Mouse (Mus musculus): ENCODE data around the gene Abca3. TPM values are rescaled to one million over a fixed set of nuclear protein-coding genes. Genes with fewer than 3 reads are reported as not detected.

The Abca3 gene
- polyA plus RNA-seq, 1 experiment from 2014 or later, result 35.0 TPM

DNA sequence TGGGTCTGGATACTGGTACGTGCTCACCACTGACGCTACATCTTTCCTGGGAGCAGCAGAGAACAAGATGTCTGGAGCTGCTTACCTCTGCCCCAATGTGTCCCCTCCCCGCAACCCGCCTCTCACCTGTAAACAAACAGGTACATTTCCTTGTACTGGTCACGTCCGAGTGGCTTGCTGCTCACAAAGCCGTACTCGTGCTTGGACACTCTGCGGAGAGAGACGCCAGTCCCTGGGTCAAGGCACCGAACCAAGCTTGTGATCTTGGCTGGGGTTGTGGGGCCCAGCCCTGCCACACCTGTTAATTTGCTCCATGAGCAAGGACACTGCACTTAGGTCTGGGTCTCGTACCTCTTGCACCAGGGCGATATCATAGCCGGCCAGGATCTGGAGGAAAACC is 90.4 kb downstream of the Abca3 start:
- no peak overlapping the region for H3K27ac ChIP-seq (ENCODE audit: low read length)
- 93% methylated on average over 14 of the region's 14 CpGs for WGBS
- H3K4me1 ChIP-seq (ENCODE audit: control insufficient read depth, insufficient read depth, low read length), result no peaks in the 10 kb centered on the region
- no peak for ATAC-seq
- H3K4me2 ChIP-seq (ENCODE audit: low read length), result no peak overlapping the region
- H3K4me3 ChIP-seq (ENCODE audit: low read depth, low read length), result no peak overlapping the region
- peaks cover 52% of the 10 kb centered on the region for H3K36me3 ChIP-seq (ENCODE audit: control insufficient read depth, insufficient read depth, low read length)
- no peaks in the 10 kb centered on the region for H3K27me3 ChIP-seq (ENCODE audit: control insufficient read depth, insufficient read depth, low read depth, low read length)
- no peak overlapping the region for H3K9ac ChIP-seq (ENCODE audit: low read depth, low read length)
- H3K9me3 ChIP-seq (replicated peaks; ENCODE audit: control insufficient read depth, low read length, poor library complexity, severe bottlenecking), result no peaks in the 10 kb centered on the region

DNA sequence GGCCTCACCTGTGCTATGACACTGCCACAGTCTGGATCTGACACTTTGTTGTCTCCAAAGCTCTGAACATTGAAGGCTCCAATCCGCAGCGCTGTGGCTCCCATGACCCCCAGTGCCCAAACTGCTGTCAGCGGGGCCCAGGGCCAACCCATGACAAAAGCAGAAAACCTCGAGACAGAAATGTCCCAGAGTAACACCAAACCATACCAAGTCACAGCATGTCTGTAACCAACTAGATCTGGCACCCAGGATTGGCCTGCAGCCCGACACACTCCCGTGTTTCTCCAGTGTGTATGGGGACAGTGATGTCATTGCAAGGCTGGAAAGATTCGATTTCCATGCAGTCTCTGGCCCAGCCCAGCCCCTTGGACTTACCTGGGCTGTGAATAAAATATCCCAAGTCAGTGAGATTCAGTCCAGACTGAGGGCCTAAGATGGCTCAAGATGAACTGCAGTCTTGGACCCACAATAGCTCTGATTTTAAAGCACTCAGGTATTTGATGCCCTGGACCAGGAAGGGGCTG is 90.9 kb downstream of the Abca3 start, which contains the start of gene Dnase1l2:
Gene Dnase1l2, minus strand, starts transcription at position 474 of the 524 bp plus-strand sequence.
- no peak for ATAC-seq
- Histone ChIP-seq H3K9me3 (replicated peaks; ENCODE audit: control insufficient read depth, low read length, poor library complexity, severe bottlenecking) (no peaks in the 10 kb centered on the region), H3K27me3 (ENCODE audit: control insufficient read depth, insufficient read depth, low read depth, low read length) (no peaks in the 10 kb centered on the region), H3K4me2 (ENCODE audit: low read length) (no peak within 1 kb of the TSS), H3K4me1 (ENCODE audit: control insufficient read depth, insufficient read depth, low read length) (no peaks in the 10 kb centered on the region), H3K9ac (ENCODE audit: low read depth, low read length) (no peak within 1 kb of the TSS), H3K36me3 (ENCODE audit: control insufficient read depth, insufficient read depth, low read length) (peaks cover 56% of the 10 kb centered on the region), H3K27ac (ENCODE audit: low read length) (no peak within 1 kb of the TSS), H3K4me3 (ENCODE audit: low read depth, low read length) (no peak within 1 kb of the TSS)
- 82% methylated on average over 7 of the region's 7 CpGs for WGBS

GRCm38 (mm10) chr17:24443409-24443808 is 91.7 kb downstream of the Abca3 start:
- Histone ChIP-seq H3K27ac (ENCODE audit: low read length) (no peak overlapping the region), H3K9me3 (replicated peaks; ENCODE audit: control insufficient read depth, low read length, poor library complexity, severe bottlenecking) (no peaks in the 10 kb centered on the region), H3K4me2 (ENCODE audit: low read length) (no peak overlapping the region), H3K4me3 (ENCODE audit: low read depth, low read length) (no peak overlapping the region), H3K9ac (ENCODE audit: low read depth, low read length) (no peak overlapping the region), H3K27me3 (ENCODE audit: control insufficient read depth, insufficient read depth, low read depth, low read length) (no peaks in the 10 kb centered on the region), H3K4me1 (ENCODE audit: control insufficient read depth, insufficient read depth, low read length) (no peaks in the 10 kb centered on the region), H3K36me3 (ENCODE audit: control insufficient read depth, insufficient read depth, low read length) (peaks cover 62% of the 10 kb centered on the region)
- 95% methylated on average over 4 of the region's 4 CpGs for WGBS
- ATAC-seq, result no peak

GRCm38 (mm10) chr17:24446590-24446989 is 94.8 kb downstream of the Abca3 start:
- peaks cover 75% of the 10 kb centered on the region for H3K36me3 ChIP-seq (ENCODE audit: control insufficient read depth, insufficient read depth, low read length)
- H3K9ac ChIP-seq (ENCODE audit: low read depth, low read length), result no peak overlapping the region
- no peaks in the 10 kb centered on the region for H3K9me3 ChIP-seq (replicated peaks; ENCODE audit: control insufficient read depth, low read length, poor library complexity, severe bottlenecking)
- no peaks in the 10 kb centered on the region for H3K4me1 ChIP-seq (ENCODE audit: control insufficient read depth, insufficient read depth, low read length)
- no peak overlapping the region for H3K4me3 ChIP-seq (ENCODE audit: low read depth, low read length)
- H3K4me2 ChIP-seq (ENCODE audit: low read length), result no peak overlapping the region
- H3K27me3 ChIP-seq (ENCODE audit: control insufficient read depth, insufficient read depth, low read depth, low read length), result no peaks in the 10 kb centered on the region
- 95% methylated on average over 8 of the region's 8 CpGs for WGBS
- ATAC-seq, result no peak
- H3K27ac ChIP-seq (ENCODE audit: low read length), result no peak overlapping the region

- no peaks in the 10 kb centered on the region for H3K9me3 ChIP-seq (replicated peaks; ENCODE audit: control insufficient read depth, low read length, poor library complexity, severe bottlenecking)
- no peak overlapping the region for H3K4me3 ChIP-seq (ENCODE audit: low read depth, low read length)
- no peaks in the 10 kb centered on the region for H3K27me3 ChIP-seq (ENCODE audit: control insufficient read depth, insufficient read depth, low read depth, low read length)
- no peak overlapping the region for H3K4me2 ChIP-seq (ENCODE audit: low read length)
- ATAC-seq, result no peak
- 98% methylated on average over 6 of the region's 6 CpGs for WGBS
- H3K4me1 ChIP-seq (ENCODE audit: control insufficient read depth, insufficient read depth, low read length), result peaks cover 14% of the 10 kb centered on the region
- H3K27ac ChIP-seq (ENCODE audit: low read length), result no peak overlapping the region
- peaks cover 56% of the 10 kb centered on the region for H3K36me3 ChIP-seq (ENCODE audit: control insufficient read depth, insufficient read depth, low read length)
- no peak overlapping the region for H3K9ac ChIP-seq (ENCODE audit: low read depth, low read length)
These were observed 97.8 kb downstream of the Abca3 start for GRCm38 (mm10) chr17:24449507-24449906.

DNA sequence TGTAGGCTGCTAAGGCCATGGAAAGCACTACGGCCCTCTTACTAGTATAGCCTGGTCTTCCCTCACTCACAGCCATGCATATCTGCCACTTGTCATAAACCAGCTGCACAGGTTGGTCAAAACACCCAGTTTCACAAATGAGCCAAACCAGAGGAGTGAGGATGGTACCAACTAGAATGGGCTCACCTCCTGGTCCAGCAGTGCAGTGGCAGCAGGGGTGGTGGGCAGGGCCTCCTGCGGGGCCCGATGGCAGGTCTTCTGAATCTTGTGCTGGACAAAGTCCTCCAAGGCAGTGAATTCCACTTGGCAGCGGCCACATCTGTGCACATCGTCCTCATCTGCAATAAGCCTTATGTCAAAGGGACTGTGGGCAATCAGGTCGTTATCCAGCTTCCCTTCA is 99.5 kb downstream of the Abca3 start:
- ATAC-seq, result no peak
- Histone ChIP-seq H3K4me3 (ENCODE audit: low read depth, low read length) (no peak overlapping the region), H3K9me3 (replicated peaks; ENCODE audit: control insufficient read depth, low read length, poor library complexity, severe bottlenecking) (no peaks in the 10 kb centered on the region), H3K36me3 (ENCODE audit: control insufficient read depth, insufficient read depth, low read length) (peaks cover 42% of the 10 kb centered on the region), H3K27me3 (ENCODE audit: control insufficient read depth, insufficient read depth, low read depth, low read length) (no peaks in the 10 kb centered on the region), H3K27ac (ENCODE audit: low read length) (no peak overlapping the region), H3K4me2 (ENCODE audit: low read length) (no peak overlapping the region), H3K4me1 (ENCODE audit: control insufficient read depth, insufficient read depth, low read length) (peaks cover 14% of the 10 kb centered on the region), H3K9ac (ENCODE audit: low read depth, low read length) (no peak overlapping the region)
- 95% methylated on average over 6 of the region's 6 CpGs for WGBS

DNA sequence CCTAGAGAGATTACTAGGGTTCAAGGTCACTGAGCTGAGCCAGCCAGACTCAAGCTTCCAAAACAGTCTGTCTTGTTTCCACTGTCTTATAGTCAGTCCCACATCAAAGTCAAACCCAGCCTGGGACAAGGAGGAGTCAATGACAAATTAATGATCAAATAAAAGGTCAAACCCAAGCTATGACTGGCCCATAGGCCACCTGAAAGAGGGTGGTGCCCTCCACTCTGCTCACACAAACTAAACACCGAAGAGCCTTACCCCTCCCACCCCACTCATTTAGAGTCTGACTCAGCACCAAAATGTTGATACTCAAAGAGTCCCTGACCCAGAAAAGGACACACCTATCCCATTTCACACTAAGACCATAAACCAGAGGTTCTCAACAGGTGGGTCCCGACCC is 101.6 kb downstream of the Abca3 start:
- Histone ChIP-seq H3K4me1 (ENCODE audit: control insufficient read depth, insufficient read depth, low read length) (peaks cover 14% of the 10 kb centered on the region), H3K27ac (ENCODE audit: low read length) (no peak overlapping the region), H3K9ac (ENCODE audit: low read depth, low read length) (no peak overlapping the region), H3K4me2 (ENCODE audit: low read length) (peak overlapping the region; percentile 78), H3K9me3 (replicated peaks; ENCODE audit: control insufficient read depth, low read length, poor library complexity, severe bottlenecking) (no peaks in the 10 kb centered on the region), H3K4me3 (ENCODE audit: low read depth, low read length) (no peak overlapping the region), H3K27me3 (ENCODE audit: control insufficient read depth, insufficient read depth, low read depth, low read length) (no peaks in the 10 kb centered on the region), H3K36me3 (ENCODE audit: control insufficient read depth, insufficient read depth, low read length) (peaks cover 23% of the 10 kb centered on the region)
- ATAC-seq, result no peak
- WGBS, result 91% methylated on average over 2 of the region's 2 CpGs

- Histone ChIP-seq H3K27me3 (ENCODE audit: control insufficient read depth, insufficient read depth, low read depth, low read length) (no peaks in the 10 kb centered on the region), H3K4me2 (ENCODE audit: low read length) (peak overlapping the region; percentile 78), H3K4me3 (ENCODE audit: low read depth, low read length) (peak overlapping the region; percentile 72), H3K9ac (ENCODE audit: low read depth, low read length) (peak overlapping the region; percentile 82), H3K9me3 (replicated peaks; ENCODE audit: control insufficient read depth, low read length, poor library complexity, severe bottlenecking) (no peaks in the 10 kb centered on the region), H3K27ac (ENCODE audit: low read length) (peak overlapping the region; percentile 93), H3K4me1 (ENCODE audit: control insufficient read depth, insufficient read depth, low read length) (peaks cover 14% of the 10 kb centered on the region), H3K36me3 (ENCODE audit: control insufficient read depth, insufficient read depth, low read length) (peaks cover 17% of the 10 kb centered on the region)
- no peak for ATAC-seq
- WGBS, result 7% methylated on average over 14 of the region's 14 CpGs
These were observed 102.5 kb downstream of the Abca3 start for GRCm38 (mm10) chr17:24454218-24454755.

GRCm38 (mm10) chr17:24454756-24455522 is 103.2 kb downstream of the Abca3 start:
- Histone ChIP-seq H3K36me3 (ENCODE audit: control insufficient read depth, insufficient read depth, low read length) (peaks cover 12% of the 10 kb centered on the region; the same call in 1 of the 2 replicates), H3K9me3 (replicated peaks; ENCODE audit: control insufficient read depth, low read length, poor library complexity, severe bottlenecking) (no peaks in the 10 kb centered on the region), H3K9ac (ENCODE audit: low read depth, low read length) (peak overlapping the region; percentile 82), H3K4me2 (ENCODE audit: low read length) (peak overlapping the region; percentile 78), H3K27me3 (ENCODE audit: control insufficient read depth, insufficient read depth, low read depth, low read length) (no peaks in the 10 kb centered on the region), H3K4me3 (ENCODE audit: low read depth, low read length) (peak overlapping the region; percentile 72), H3K4me1 (ENCODE audit: control insufficient read depth, insufficient read depth, low read length) (peaks cover 14% of the 10 kb centered on the region), H3K27ac (ENCODE audit: low read length) (peak overlapping the region; percentile 93)
- ATAC-seq, result peak; percentile 94
- under 1% methylated on average over 67 of the region's 67 CpGs for WGBS
